Mouse (Mus musculus) cerebellum, adult 2 months (tissue): ENCODE measurements around the gene Zfp619.

Source experiments
- CTCF ChIP-seq: fragments of 200-500 bp; IDR thresholded peaks from 2 replicates; pipeline ENCODE4 v1.5.1; 2011; ENCODE audit warnings: low read depth, mild to moderate bottlenecking, control low read depth, low read length, moderate library complexity, borderline replicate concordance; ENCODE audit not compliant: insufficient read depth
- POLR2A ChIP-seq: fragments of 200-500 bp; IDR thresholded peaks from 2 replicates; pipeline ENCODE4 v1.6.1; 2011; ENCODE audit warnings: low read length, control low read depth, borderline replicate concordance; ENCODE audit not compliant: insufficient read depth

DNA sequence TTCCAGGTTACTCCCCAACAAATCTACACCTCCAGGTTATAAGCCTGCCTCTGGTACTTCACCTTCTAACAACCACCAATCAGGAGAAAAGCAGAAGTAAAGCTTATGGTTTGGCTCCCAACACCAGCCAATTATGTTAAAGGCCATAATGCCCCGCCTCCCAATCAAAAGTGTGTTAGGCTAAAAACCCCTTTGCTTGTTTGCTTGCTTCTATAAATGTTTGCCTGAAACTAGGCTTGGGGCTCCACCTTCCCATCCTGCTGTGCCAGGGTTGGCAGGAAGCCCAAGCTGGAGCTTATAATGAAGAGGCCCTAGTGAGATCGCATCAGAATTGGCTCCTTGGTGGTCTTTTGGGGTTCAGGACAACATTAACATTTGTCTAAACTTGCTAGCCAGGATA, 31.8 kb downstream of the Zfp619 start:
- TF ChIP-seq CTCF (no peak), POLR2A (no peak)
